Mouse (Mus musculus) lung, postnatal 25 days (tissue): Measurements from ENCODE around the gene Gpr62.

Source experiments
- DNase-seq: peaks from one replicate; pipeline ENCODE4 v3.0.0; 2022; ENCODE audit warnings: low spot score

Gpr62 gene

DNA sequence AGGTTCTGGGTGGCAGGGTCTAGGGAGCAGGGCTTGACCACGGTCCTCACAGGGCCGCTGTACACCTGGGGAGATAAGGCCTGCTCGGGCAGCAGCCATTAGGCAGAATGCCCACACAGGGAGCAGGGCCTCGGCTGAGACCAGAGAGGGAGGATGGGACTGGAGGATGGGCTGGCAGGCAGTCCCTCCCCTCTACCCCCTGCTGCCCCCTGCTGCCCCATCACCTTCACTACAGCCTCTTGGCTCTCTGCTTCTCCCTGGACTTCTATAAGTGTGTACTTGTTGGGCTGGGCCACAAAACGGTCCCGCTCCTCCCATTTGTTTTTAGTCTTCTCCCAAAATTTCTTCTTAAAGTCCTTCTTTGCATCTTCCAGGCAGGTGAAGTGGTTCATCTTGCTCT is 8.7 kb upstream of the Gpr62 start:
- peak; percentile 68 for DNase-seq

- DNase-seq, result no peak
Observed at GRCm38 (mm10) chr9:106473753-106474105, 8.0 kb upstream of the Gpr62 start.

DNA sequence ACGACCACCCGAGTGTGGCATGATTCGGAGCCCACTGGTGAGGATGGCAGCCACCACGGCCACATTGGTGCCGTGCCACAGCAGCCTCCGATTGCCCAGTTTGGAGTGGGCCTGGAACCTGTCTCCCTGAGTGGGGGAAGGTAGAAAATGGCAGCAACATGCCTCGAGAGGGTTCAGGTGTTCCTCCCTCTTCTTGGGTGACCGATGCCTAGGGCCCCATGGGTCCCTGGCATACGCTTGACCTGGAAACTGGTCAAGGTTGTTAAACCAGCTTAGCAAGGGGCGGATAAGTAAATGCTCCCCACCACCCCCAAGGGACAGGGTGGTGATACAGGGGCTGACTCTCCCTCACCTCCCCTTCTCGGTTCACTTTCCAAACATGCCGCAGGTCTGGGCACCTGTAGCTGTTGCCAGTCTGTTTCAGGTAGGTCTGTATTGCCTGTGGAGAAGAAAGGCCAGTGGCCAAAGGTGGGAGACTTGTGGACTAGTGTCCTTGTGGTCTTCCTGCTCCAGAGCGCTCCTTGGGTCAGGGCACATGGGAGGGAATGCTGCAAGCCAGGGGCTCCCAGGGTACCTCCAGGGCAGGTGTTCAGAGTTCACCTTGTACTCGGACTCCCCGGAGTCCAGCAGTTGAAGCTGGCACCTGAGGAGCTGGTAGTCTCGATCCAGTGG is 7.5 kb upstream of the Gpr62 start:
- no peak for DNase-seq

DNA sequence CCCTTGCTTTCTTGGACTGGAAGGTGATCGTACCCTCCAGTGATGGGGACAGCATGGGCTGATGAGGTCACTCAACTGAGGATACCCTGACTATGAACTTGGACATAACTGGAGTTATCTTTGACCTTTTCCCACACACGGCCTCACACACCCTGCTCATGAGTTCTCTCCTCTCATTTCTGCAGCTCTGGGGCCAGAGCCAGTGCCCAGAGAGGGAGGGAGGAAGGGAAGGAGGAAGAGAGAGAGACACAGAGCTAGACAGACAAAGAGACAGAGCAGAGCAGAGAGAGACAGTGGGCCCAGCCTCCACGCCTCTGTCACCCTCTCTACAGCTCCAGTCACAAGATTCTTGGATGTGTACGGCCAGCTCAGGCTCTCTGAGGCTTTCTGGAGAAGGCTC is 6.6 kb upstream of the Gpr62 start:
- DNase-seq, result no peak

DNA sequence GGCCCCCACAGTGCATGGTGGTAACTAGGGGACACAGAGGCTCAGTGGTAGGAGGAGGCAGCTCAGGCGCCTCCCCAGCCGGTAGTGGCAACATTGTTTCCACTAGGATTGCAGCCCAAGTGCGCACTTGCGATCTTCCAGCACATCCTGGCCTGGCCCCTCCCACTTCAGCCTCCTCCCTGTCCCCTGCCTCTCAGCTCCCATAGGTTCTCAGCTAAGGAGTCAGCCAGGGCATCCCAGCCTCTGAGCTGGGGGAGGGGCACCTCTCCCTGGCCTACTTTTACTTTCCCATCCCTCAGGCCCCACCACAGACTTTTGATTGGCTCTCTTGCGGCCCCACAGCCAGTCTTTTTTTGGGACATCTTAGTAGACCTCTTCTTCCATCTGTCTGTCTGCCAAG is 6.2 kb upstream of the Gpr62 start:
- peak; percentile 57 for DNase-seq

DNA sequence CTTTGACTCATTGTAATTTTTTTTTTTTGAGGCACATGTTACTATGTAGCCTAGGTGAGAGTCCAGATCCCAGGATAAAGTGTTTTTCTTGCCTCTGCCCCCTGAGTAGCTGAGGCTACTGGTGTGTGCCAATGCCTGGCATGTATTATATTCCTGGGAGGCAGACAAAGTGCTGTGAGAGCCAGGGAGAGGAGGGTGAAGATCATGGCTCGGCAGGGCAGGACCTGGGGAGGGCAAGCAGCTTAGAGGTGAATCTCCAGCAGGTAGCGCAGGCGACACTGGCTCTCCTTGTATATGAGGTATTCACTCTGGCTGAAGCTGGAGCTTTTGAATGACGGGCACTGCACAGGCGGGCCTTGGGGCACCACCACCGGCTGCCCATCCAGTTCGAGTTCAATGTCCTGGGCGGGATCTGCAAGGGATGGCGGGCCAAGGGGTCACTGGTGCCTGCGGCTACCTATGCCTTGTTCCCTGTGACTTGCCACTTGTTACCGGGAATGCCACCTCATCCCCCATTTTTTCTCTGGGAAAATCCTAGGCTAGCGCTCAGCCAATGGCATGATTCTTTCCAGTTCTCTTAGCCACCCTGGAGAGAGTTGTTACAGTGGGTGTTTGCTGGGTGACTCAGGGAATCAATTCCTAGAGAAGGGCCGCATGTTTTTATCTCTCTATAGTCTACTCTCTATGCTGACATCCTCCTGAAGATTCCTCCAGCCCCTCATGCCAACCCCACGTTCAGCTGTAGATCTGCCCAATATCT is 5.4 kb upstream of the Gpr62 start:
- DNase-seq, result no peak

GRCm38 (mm10) chr9:106469776-106470175 is 4.0 kb upstream of the Gpr62 start:
- no peak for DNase-seq

- DNase-seq, result no peak
Observed at GRCm38 (mm10) chr9:106469317-106469716, 3.6 kb upstream of the Gpr62 start.

DNA sequence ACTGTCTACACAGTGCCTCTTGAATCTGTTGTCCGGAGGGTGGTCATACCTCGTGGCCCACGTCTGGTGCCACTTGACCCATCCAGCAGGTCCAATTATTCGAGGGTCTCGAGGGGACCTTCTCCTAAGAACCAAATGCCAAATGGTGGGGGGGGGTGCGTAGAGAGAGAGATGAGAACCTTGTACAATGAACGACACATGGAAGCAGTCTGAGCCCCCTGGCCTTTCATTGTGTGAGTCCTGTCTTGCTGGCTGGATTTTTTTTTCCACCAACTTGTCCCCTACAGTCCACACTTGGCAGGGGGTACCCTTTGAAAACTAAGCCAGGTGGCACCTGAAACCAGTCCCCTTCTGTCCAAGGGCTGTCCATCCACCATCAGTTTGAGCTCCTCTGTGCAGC is 2.0 kb upstream of the Gpr62 start:
- no peak for DNase-seq

DNA sequence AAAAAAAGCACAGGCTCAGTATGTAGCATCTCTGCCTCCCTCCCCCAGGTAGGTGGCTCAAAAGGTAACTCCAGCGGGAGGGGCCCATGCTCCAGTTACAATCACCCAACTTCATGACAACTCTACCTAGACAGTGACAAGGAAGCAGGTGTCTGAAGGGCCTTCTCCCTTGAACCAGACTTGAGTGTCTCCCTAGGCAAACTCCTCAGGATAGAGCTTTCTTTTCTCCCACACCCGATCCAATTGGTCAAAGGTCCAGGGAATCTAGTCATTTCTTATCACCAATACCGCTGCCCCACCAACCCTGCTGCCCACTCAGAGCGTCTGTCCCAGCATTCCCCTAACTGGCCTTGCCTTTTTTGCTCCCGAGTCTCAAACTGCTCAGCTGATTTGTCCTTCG is 983 bp upstream of the Gpr62 start:
- DNase-seq, result no peak

DNA sequence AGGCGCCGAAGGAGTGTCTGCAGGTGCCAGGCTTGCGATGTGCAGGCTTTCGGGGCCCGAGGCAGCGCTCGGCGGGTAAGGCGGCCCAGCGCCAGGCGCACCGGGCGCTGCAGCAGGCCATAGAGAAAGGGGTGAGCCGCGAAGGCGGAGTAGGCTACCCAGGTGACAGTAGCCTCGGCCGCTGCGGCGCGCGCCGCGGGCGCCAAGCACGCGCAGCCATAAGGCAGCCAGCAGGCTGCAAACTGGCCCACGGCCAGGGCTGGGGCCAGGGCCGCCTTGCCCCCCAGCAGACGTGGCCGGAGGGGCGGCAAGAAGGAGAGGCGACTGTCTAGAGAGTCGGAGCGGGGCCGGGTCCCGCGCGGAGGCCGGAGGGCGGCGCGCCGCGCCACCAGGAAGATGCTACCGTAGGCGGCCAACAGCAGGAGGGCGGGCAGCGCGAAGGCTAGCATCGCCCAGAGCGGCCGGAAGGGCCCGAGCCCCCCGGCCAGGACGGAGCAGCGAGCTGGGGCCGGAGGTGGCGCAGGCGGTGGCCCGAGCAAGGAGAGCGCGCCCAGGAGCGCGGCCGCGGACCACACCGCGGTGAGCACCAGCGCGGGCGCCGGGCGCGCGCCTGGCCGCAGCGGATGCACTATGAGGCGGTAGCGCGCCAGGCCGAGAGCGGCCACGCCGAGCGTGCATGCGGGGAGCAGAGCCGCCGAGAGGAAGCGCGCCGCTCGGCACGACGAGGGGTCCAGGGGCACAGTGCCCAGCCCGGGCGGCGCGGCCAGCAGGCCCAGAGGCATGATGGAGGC is 792 bp downstream of the Gpr62 start:
- DNase-seq, result no peak

- no peak for DNase-seq
Observed at GRCm38 (mm10) chr9:106463122-106464063, 2.3 kb downstream of the Gpr62 start.

- no peak for DNase-seq
Observed at GRCm38 (mm10) chr9:106462430-106462800, 3.3 kb downstream of the Gpr62 start.

DNA sequence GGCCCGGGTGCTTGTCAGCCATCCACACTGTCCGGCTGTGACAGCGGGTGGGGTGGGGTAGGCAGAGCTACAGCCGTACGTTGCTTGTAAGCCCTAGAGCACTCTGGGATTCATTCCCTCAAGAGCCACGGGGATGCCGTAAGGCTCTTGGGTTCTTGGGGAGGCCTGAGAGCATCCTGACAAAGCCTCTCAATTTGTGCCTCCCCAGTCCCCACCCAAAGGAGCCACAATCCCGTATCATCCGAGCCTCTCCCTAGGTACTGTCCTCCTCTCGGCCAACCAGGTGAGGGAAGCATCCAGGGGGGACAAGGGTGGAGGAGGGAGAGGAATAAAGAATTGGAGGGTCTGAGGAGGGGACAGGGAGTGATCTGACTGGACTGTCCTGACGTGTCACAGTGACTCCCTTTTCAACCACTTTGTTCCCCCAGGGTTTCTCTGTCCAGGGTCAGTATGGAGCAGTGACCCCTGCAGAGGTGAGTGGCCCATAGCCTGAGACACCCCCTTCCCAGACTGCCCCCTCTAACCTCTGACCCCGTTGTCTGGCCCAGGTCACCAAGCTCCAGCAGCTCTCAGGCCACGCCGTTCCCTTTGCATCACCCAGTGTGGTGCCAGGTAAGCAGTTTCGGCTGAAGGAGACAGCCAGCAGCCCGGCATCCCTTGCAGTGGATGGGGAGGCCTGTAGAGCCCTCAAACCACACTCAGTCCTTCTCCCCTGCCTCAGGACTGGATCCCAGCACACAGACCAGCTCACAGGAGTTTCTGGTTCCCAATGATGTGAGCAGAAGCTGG is 3.9 kb downstream of the Gpr62 start:
- no peak for DNase-seq

DNA sequence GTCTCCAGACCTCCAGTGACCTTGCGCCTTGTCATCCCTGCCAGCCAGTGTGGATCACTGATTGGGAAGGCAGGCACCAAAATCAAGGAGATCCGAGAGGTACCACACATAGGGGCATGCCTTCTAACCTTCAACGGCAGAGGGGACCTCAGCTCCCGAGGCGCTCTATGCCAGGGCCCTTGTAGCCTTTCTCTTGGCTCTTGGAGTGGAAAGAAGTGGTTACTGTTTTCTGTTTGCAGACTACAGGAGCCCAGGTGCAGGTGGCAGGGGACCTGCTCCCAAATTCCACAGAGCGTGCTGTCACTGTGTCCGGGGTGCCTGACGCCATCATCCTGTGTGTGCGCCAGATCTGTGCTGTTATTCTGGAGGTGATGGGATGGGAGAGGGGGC is 4.7 kb downstream of the Gpr62 start:
- no peak for DNase-seq

DNA sequence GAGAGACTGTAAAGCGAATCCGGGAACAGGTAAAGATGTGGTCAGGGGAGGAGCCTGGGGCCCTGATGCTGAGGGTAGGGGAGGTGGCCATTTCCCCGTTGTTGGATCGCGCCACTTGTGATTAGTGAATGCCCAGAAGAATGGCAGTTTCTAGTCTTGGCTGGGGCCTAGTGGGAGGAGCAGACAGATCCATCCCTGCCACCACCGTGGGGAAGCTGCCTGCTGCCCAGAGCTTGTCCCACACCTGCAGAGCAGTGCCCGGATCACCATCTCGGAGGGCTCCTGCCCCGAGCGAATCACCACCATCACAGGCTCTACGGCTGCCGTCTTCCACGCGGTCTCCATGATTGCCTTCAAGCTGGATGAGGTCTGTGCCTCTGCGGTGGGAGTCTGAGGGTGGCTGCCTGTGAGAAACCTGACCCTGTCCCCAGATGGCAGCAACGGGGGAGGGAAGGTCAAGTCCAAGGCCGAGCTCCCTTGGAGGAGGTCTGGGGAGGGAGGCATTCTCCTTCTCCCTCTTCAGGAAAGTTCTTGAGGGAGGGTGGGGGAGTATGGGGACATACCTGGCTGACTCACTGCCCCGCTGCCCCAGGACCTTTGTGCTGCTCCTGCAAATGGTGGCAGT is 5.2 kb downstream of the Gpr62 start:
- DNase-seq, result no peak

- no peak for DNase-seq
Observed at GRCm38 (mm10) chr9:106459946-106460345, 5.8 kb downstream of the Gpr62 start.

GRCm38 (mm10) chr9:106457920-106458319 is 7.8 kb downstream of the Gpr62 start:
- no peak for DNase-seq

DNA sequence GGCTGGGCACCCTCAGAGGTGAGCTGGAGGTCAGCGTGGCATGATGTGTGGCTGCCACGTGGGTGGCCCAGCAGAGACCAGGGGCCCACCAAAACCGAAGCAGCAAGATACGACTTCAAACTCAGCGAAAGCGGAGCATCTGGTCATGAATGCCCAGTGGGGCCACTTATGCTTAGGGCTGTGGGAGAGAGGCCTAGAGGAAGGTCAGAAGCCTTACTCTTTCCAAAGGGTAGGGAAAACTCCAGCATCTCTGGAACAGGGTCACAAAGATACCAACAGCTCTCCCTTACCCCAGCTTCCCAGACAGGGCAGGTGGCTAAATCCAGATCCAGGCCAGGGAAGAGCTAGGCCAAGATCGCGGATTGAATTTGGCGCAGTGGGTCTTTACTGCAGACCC is 8.6 kb downstream of the Gpr62 start:
- DNase-seq, result no peak

DNA sequence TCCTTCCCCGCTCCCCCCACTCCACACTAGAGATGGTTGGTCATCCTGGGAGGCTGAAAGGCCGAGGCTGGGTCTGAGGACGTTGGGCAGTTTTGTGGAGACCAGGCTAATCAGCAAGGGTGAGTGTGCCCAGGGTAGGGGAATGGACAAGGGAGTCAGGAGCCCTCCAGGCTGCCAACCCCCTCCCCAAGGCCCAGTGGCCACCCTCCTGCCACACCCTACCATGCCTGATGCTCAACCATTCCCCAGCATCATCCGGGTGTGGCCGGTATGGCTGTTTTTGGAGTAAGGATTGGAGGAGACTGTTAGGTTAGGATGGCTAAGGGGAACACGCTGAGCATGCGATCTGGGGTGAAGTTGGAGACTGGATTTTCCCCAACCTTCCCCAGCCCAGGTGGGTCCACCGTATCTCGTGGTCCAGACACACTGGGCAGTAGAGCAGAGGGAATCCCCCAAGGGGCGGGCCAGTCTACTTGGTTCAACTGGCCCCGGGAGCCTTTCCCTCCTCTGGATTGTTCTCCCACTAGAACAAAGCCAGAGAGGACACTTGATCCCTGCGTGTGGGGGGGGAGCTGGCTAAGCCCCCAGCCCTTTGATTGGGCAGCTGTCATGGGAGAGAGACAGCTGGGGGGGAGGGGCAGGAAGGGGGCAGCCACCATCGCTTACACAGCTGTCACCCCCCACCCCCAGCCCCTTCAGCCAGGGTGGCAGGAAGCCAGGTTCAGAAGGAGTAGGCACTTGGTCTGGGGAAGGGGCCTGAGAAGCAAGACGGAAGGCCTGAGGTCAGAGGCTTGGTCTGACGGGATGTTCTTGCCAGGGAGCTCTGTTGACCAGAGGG is 9.2 kb downstream of the Gpr62 start:
- no peak for DNase-seq
